Mouse (Mus musculus) C2C12 (cell line): Measurements from ENCODE around the gene Sox8. TPM values are rescaled to one million over a fixed set of nuclear protein-coding genes. Genes with fewer than 3 reads are reported as not detected.

Experiments
- H3K27me3 ChIP-seq: one replicate; pipeline ENCODE4 v1.6.1; 2011; ENCODE audit not compliant: control insufficient read depth, insufficient read depth, insufficient read length
- H3K36me3 ChIP-seq: one replicate; pipeline ENCODE4 v1.6.1; 2011; ENCODE audit not compliant: control insufficient read depth, insufficient read depth
- H3K4me3 ChIP-seq: one replicate; pipeline ENCODE4 v1.5.1; 2011; ENCODE audit warnings: mild to moderate bottlenecking, control low read depth; ENCODE audit not compliant: poor library complexity, insufficient read depth, severe bottlenecking
- H3K79me2 ChIP-seq: one replicate; pipeline ENCODE4 v1.6.1; 2011; ENCODE audit not compliant: control insufficient read depth, insufficient read depth
- H3K79me3 ChIP-seq: one replicate; pipeline ENCODE4 v1.6.1; 2011; ENCODE audit warnings: low read depth, control low read depth
- H3ac ChIP-seq: one replicate; pipeline ENCODE3; 2011; ENCODE audit warnings: low read depth; ENCODE audit not compliant: control insufficient read depth, insufficient read length
- CEBPB ChIP-seq: IDR thresholded peaks from one replicate; pipeline ENCODE4 v1.6.1; 2011; ENCODE audit warnings: low read depth, mild to moderate bottlenecking, control low read depth, moderate library complexity
- CTCF ChIP-seq: IDR thresholded peaks from one replicate; pipeline ENCODE4 v1.5.1; 2011; ENCODE audit not compliant: control insufficient read depth, insufficient read depth, insufficient read length
- FOSL1 ChIP-seq: IDR thresholded peaks from one replicate; pipeline ENCODE4 v1.8.0; 2011; ENCODE audit warnings: mild to moderate bottlenecking, low read length; ENCODE audit not compliant: poor library complexity, insufficient read depth, severe bottlenecking
- MAX ChIP-seq: IDR thresholded peaks from one replicate; pipeline ENCODE4 v1.6.1; 2011; ENCODE audit warnings: mild to moderate bottlenecking, control low read depth
- MYOD1 ChIP-seq: IDR thresholded peaks from one replicate; pipeline ENCODE4 v1.6.1; 2011; ENCODE audit warnings: low read depth; ENCODE audit not compliant: control insufficient read depth, insufficient read length
- MYOG ChIP-seq: IDR thresholded peaks from one replicate; pipeline ENCODE4 v1.6.1; 2011; ENCODE audit not compliant: control insufficient read depth, insufficient read length; ENCODE audit errors: extremely low read depth
- USF1 ChIP-seq: IDR thresholded peaks from one replicate; pipeline ENCODE4 v1.6.1; 2011; ENCODE audit warnings: low read depth, mild to moderate bottlenecking, control low read depth, moderate library complexity
- polyA plus RNA-seq: library from polyadenylated mRNA; unstranded; fragments of >200 nt; fragmentation: generic; extraction: Trizol; gene quantifications from one replicate; pipeline ENCODE4 v1.2.1, GENCODE M21; 2012; ENCODE audit warnings: missing spikeins

Gene Sox8
- polyA plus RNA-seq, 1 experiment: 0.99 TPM

DNA sequence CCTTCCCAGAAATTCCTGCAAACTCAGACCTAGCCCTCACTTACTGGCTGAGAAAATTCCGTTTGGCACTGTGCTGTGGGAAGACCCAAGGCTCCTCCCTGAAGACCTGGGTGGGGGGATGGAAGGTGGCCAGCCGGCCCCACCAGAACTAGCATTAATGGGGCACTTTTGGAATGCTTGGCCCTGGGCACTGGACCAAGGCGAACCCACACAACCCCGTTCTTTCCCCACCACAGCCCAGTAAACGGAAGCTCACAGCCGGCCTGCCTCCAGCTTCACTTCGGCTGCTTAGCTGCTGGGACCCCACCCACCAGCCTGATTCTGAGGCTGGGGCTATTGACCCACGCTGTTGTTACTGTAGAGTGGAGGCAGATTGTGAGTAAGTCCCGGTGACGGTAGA is 2.3 kb downstream of the Sox8 start:
- TF ChIP-seq MAX (no peak), USF1 (no peak), FOSL1 (no peak), CTCF (no peak), CEBPB (no peak), MYOD1 (no peak), MYOG (no peak)
- H3K27me3 ChIP-seq: no peaks in the 10 kb centered on the region
- no peaks in the 10 kb centered on the region for H3K36me3 ChIP-seq
- no peaks in the 10 kb centered on the region for H3K79me2 ChIP-seq
- no peak overlapping the region for H3K4me3 ChIP-seq
- H3K79me3 ChIP-seq: no peaks in the 10 kb centered on the region
- no peak overlapping the region for H3ac ChIP-seq

DNA sequence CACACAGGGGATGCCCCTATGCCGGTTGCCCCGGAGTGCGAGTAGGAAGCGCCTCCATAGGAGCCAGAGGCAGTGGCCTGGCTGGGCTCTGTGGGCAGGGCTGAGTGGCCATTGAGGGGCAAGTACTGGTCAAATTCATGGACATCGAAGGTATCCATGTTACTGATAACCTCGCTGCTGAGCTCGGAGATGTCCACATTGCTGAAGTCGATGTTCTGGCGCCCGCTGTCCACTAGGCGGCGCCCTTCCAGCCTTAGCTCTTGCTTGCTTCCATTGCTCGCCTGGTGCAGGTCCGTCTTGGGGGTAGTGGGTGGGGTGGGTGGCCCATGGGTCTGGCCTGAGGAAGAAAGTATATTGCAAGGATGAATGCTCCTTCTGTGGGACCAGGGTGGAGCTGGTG is 2.7 kb downstream of the Sox8 start:
- H3ac ChIP-seq: no peak overlapping the region
- H3K36me3 ChIP-seq: no peaks in the 10 kb centered on the region
- TF ChIP-seq CTCF: peak; percentile 93
- TF ChIP-seq USF1: no peak
- H3K79me2 ChIP-seq: no peaks in the 10 kb centered on the region
- no peaks in the 10 kb centered on the region for H3K79me3 ChIP-seq
- H3K4me3 ChIP-seq: no peak overlapping the region
- no peaks in the 10 kb centered on the region for H3K27me3 ChIP-seq

DNA sequence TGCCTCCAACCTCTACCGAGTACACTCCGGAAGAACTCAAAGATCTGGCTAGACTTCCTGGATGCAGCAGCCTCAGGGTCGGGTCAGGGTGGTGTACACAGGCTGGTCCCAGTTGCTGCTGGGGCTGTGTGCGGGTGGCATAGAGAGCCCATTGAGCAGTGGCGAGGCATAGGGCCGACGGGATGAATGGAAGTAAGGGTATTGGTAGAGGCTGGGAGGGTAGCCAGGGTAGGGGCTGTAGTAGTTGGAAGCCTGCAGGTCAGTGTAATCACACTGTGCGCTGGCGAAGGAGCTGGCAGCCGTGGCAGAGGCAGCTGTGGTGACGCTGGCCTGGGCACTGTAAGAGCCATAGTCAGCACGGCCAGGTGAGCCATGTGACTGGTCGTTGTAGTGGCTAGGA is 3.2 kb downstream of the Sox8 start:
- no peak overlapping the region for H3K4me3 ChIP-seq
- no peaks in the 10 kb centered on the region for H3K27me3 ChIP-seq

DNA sequence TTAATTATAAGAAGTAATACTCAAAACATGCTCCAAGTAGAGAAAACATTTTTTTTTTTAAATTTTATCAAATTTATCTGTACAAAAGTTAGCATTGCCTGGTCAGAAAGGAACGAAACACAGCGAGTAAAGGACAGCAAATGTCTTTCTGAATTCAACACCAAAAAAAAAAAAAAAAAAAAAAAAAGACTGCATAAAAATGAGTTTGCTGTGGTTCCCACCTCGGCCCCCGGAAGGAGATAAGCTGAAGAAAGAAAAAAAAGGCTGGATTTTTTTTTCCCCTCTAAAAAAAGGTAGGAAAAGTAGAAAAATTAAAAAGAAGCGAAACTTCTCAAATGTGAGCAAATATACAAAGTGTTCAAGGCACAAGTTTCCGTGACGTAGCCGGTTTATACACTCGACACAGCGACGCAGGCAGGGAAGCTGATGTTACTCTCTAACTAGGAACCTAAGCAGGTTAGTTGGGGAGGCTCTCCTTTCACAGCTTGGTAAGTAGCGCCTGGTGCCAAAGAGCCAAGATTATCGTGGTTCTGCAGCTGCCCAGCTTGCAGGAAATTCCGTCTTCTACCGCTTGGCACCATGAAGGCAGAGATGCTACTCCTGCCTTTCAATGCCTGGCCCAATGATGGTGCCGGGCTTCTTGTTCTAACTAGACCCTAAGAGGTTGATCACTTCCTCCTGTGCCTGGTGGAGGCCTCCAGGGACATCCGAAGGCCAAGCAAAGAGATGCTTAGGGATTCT is 4.5 kb downstream of the Sox8 start:
- Histone ChIP-seq H3ac (no peak overlapping the region), H3K79me3 (no peaks in the 10 kb centered on the region), H3K79me2 (no peaks in the 10 kb centered on the region), H3K27me3 (no peaks in the 10 kb centered on the region), H3K4me3 (no peak overlapping the region), H3K36me3 (no peaks in the 10 kb centered on the region)
- no peak for TF ChIP-seq USF1
- TF ChIP-seq MYOD1: no peak
- no peak for TF ChIP-seq MAX
- TF ChIP-seq FOSL1: no peak
- no peak for TF ChIP-seq CTCF
- no peak for TF ChIP-seq MYOG
- TF ChIP-seq CEBPB: no peak

More for the DNA sequence above, 3.2 kb downstream of the Sox8 start:
- Histone ChIP-seq H3K79me3 (no peaks in the 10 kb centered on the region), H3K36me3 (no peaks in the 10 kb centered on the region), H3ac (no peak overlapping the region), H3K79me2 (no peaks in the 10 kb centered on the region)
- TF ChIP-seq MYOD1 (no peak), MYOG (no peak), MAX (no peak), CEBPB (no peak), CTCF (no peak), FOSL1 (no peak), USF1 (no peak)

DNA sequence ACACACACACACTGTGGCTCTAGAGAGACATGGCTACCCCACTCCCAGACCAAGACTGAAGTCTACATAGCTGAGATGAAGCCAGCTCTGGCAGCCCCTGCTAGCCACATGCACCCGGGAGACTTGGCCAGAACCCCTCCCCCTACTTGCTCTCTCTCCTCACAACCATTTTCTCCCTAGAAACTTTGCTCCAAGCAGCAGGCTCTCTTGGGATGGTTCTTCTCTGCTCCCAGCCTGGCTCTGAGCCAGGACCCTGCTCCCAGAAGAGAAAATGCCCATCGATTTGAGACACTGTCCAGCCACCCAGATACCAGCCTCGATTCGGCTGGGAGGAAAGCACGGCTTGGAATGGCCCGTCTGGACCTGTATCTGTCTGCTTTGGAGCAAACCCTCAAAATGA is 5.2 kb downstream of the Sox8 start:
- Histone ChIP-seq H3K79me3 (no peaks in the 10 kb centered on the region), H3K36me3 (no peaks in the 10 kb centered on the region), H3K4me3 (no peak overlapping the region), H3K79me2 (no peaks in the 10 kb centered on the region), H3K27me3 (no peaks in the 10 kb centered on the region), H3ac (no peak overlapping the region)
- TF ChIP-seq USF1 (no peak), FOSL1 (no peak), MYOD1 (no peak), MAX (no peak), CEBPB (no peak), MYOG (no peak), CTCF (no peak)

DNA sequence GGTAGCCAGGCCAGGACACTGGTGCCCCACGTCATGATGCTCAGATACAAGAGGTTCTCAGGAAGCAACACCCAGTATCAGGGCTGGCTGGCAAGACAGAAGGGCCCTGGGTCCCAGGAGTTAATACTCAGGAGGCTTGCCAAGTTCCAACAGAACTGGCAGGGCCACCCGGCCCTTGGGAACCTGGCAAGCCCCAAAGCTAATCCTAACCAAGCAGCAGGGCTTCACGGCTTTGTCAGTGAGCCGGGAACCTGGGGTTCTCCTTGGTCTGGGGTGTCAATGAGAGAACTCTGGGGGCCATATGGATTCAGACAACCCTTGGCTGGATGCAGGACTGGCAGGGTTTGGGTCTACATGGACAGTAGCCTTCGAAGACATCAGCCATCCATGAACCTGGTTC is 6.0 kb downstream of the Sox8 start:
- Histone ChIP-seq H3K4me3 (no peak overlapping the region), H3K36me3 (no peaks in the 10 kb centered on the region), H3K79me3 (no peaks in the 10 kb centered on the region), H3ac (no peak overlapping the region), H3K79me2 (no peaks in the 10 kb centered on the region), H3K27me3 (no peaks in the 10 kb centered on the region)
- TF ChIP-seq FOSL1 (no peak), MYOG (no peak), USF1 (no peak), CTCF (no peak), CEBPB (no peak)
